Mouse (Mus musculus): ENCODE results near the gene Atp10b. TPM values are rescaled to one million over a fixed set of nuclear protein-coding genes. Genes with fewer than 3 reads are reported as not detected.
"Not testable (repeated sequence)": the region's sequence is repeated elsewhere in the genome, so short reads cannot be mapped to it uniquely, and the experiment has no call there.

The Atp10b gene
- not detected in 2 replicates for total RNA-seq (2017)

GRCm38 (mm10) chr11:43149577-43149976 is at the start of gene Atp10b:
Atp10b (plus strand) TSS chr11:43149877.
- ATAC-seq (replicated peaks; ENCODE audit: low read depth, poor library complexity, severe bottlenecking), result no peak

- ATAC-seq (replicated peaks; ENCODE audit: low read depth, poor library complexity, severe bottlenecking), result no peak
Observed at GRCm38 (mm10) chr11:43101357-43101756, 48.3 kb upstream of the Atp10b start.

GRCm38 (mm10) chr11:43125908-43126477 is 23.7 kb upstream of the Atp10b start:
- ATAC-seq (replicated peaks; ENCODE audit: low read depth, poor library complexity, severe bottlenecking), result no peak

- ATAC-seq (replicated peaks; ENCODE audit: low read depth, poor library complexity, severe bottlenecking), result not testable (repeated sequence)
Observed at GRCm38 (mm10) chr11:43126573-43126972, 23.1 kb upstream of the Atp10b start.

DNA sequence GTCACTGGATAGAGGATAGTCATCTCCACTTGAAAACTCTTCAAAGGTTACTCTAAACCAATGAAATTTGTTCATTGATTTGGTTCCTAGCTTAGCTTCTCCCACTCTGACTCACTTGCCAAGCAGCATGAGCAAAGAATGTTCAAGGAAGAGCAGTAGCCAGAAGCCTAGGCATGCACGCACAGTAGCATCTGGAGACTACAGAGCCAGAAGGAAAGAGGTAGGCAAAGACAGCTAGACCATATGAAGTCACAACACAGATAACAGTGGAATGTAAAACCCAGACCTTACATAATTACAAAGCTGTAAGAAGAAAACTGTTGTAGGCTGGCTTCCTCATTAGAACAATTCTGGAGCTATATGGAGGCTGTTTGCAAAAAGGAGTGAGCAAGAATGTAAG is 8.4 kb upstream of the Atp10b start:
- ATAC-seq (replicated peaks; ENCODE audit: low read depth, poor library complexity, severe bottlenecking), result no peak

DNA sequence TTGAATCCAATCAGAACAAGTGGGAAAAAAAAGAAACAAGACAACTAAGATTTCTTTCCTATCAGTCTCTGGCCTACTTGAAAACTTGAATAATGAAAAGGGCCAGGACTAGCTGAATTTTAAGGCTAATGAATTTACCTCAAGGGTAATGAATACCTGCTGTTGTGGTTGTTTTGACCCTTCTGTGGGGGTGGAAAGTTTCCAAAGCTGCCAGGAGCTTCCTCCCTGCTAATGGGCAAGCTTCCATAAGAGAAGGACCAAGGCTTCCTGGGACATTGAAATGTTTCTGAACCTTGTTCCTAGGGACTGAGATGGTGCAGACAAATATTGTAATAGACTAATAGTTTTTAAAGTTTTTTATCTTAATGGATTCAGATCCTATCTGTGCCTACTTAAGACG is 6.9 kb upstream of the Atp10b start:
- ATAC-seq (replicated peaks; ENCODE audit: low read depth, poor library complexity, severe bottlenecking), result no peak

DNA sequence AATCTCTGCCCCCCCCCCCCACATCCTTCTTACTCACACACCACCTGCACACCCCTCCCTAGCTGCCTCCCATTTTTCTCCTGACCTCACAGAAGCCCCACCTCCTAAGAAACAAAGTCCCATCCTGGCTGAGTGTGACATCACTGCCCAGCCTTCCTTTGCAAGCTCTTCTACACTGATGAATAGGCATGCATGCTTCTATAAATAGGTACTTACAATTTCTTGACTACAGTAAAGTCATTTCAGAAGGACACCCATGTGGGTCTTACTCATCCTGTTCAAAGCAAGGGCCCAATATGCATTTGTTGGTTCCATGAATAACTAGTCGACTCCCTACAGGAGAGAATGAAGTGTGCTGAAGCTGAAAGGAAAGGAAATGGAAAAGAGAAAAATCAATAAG is 5.5 kb upstream of the Atp10b start:
- no peak for ATAC-seq (replicated peaks; ENCODE audit: low read depth, poor library complexity, severe bottlenecking)

DNA sequence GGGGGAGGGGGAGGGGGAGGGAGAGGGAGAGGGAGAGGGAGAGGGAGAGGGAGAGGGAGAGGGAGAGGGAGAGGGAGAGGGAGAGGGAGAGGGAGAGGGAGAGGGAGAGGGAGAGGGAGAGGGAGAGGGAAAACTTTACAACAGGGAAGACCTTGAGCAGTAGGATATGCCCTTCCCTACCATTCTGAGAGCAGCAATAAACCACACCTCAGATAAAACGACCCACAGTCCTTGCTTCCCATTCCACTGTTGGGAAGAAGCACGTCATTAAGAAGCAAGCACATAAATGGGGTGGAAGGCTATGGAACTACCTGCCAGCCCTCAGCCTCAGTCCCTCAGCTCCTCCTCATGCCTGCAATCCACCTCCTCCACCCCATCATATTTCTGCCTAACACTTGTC is 4.8 kb upstream of the Atp10b start:
- not testable (repeated sequence) for ATAC-seq (replicated peaks; ENCODE audit: low read depth, poor library complexity, severe bottlenecking)

GRCm38 (mm10) chr11:43147380-43147779 is 2.3 kb upstream of the Atp10b start:
- no peak for ATAC-seq (replicated peaks; ENCODE audit: low read depth, poor library complexity, severe bottlenecking)

DNA sequence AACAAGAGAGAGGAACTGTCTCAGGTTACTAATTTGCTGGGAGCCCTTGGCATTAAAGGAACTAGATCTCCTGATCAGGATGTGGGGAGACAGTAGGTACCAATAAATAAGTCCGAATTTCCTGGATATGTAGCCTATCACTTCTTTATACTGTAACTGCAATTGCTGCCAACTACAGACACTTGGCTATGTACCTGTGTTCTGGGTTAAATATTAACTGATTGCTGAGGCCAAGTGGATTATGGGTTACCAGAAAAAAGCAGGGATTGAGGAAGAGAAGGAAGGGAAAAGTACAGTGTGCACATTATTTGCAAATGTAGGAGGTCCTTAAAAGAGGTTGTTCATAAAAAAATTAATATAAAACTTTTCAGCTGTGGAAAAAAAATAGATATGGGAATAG is 1.3 kb upstream of the Atp10b start:
- no peak for ATAC-seq (replicated peaks; ENCODE audit: low read depth, poor library complexity, severe bottlenecking)

GRCm38 (mm10) chr11:43155004-43155403 is 5.3 kb downstream of the Atp10b start:
- no peak for ATAC-seq (replicated peaks; ENCODE audit: low read depth, poor library complexity, severe bottlenecking)

- ATAC-seq (replicated peaks; ENCODE audit: low read depth, poor library complexity, severe bottlenecking), result no peak
Observed at GRCm38 (mm10) chr11:43155417-43155816, 5.7 kb downstream of the Atp10b start.

DNA sequence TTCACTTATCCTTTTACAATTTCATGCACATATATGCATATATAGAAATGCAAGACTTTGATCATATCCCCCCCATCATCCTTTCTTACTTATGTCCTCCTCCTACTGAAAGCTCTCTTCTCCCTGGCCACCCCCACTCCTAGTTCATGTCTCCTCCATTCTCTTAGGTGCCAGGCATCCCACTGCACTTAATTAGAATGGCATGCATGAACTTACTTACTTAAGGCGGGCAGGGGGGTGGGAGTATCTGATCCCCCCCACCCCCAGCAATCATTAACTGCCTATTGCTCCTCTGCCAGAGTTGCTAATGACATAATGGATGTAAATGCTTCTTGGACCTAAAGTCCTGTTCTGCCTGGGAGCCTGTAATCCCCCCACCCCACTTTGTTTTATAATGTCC is 9.1 kb downstream of the Atp10b start:
- no peak for ATAC-seq (replicated peaks; ENCODE audit: low read depth, poor library complexity, severe bottlenecking)

GRCm38 (mm10) chr11:43160188-43160942 is 10.7 kb downstream of the Atp10b start:
- no peak for ATAC-seq (replicated peaks; ENCODE audit: low read depth, poor library complexity, severe bottlenecking)

- ATAC-seq (replicated peaks; ENCODE audit: low read depth, poor library complexity, severe bottlenecking), result no peak
Observed at GRCm38 (mm10) chr11:43170601-43171000, 20.9 kb downstream of the Atp10b start.

DNA sequence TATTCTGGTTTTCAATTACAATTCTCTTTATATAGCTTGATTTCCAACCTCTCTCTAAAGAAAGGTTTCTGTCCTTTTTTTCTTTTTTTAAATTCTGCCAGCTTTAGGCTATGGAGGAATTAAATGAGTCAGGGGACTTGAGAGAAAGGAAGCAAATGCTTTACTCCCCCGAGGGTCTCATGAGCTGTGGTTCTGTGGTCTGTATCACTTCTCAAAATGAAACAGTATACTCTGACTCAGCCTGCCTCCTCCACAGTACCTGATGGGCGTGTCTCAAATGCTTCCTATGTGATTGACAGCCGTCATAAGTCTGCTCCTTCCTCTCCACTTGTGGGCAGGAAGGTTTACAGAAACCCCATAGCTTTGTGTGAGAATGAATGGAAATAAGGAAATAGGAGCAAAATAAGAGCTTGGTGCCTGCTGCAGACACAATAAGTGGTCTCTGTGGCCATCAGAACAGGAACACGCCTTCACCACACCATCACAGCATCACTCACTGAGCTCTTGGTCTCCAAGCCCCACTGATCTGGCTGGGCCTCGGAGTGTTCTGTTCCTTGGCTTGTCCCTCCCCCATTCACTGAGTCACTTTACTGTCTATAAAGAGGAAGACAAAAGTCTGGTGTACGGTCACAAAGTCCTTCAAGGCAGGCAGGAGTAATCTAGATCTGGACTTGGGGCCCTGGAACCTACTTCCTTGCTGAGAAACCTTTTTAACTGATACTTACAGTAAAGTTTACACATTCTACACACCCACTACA is 24.9 kb downstream of the Atp10b start:
- peak; percentile 50 for ATAC-seq (replicated peaks; ENCODE audit: low read depth, poor library complexity, severe bottlenecking)

- ATAC-seq (replicated peaks; ENCODE audit: low read depth, poor library complexity, severe bottlenecking), result no peak
Observed at GRCm38 (mm10) chr11:43182401-43182800, 32.7 kb downstream of the Atp10b start.

DNA sequence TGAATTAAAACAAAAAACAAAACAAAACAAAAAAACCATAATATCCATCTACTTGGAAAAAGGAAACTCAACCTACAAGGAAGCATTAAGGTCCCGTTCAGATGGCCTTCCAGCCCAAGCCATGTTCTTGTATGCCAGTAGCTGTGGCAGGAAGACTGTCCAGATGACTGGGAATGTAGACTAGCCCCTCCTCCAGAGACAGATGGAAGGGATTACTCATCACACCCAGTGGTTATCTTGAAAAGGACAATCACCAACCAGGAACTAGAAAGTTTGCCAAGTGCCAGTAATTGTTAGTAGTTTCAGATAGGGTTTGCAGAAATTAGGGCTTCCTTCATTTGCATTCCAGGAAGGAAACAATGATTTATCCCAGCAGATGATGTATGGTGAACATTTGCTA is 33.1 kb downstream of the Atp10b start:
- ATAC-seq (replicated peaks; ENCODE audit: low read depth, poor library complexity, severe bottlenecking), result no peak

DNA sequence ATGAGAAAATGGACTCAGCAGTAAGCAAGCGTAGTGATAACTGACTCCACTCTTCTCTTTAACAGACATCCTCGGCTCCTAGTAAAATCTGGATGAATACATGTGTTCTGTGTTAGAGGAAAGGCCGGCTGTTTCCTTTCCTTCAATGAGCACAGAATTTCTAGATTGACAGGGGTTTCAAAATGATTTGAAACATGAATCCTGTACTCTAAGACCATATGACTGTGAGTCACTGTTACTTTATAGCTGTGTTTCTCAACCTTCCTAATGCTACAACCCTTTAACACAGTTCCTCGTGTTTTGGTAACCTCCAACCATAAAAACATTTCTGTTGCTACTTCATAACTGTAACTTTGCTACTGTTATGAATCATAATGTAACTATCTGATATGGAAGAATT is 33.8 kb downstream of the Atp10b start:
- no peak for ATAC-seq (replicated peaks; ENCODE audit: low read depth, poor library complexity, severe bottlenecking)

GRCm38 (mm10) chr11:43186291-43186690 is 36.6 kb downstream of the Atp10b start:
- no peak for ATAC-seq (replicated peaks; ENCODE audit: low read depth, poor library complexity, severe bottlenecking)

Data from common myeloid progenitor, adult 5-6 weeks (primary cell).